In the genomic region with DNA sequence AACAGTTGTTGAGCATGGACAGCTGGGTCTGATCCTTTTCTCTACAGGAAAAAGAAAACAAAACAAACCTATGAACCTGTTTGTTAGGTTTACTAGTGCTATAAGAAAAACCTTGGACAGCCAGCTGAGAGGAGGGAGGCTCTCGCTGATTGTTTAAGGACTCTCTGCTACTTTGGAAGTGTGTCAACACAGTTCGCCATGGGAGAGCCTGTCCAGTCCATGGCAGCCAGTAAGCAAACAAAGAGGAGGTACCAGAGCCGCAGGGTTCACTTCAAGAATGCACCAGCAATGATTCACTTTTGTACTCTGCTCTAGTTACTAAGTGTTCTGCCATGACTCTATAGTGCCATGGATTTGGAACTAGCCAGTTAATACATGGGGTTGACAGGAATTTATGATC, we compare ENCODE assay signal across 20 mouse cellular contexts. TPM values are rescaled to one million over a fixed set of nuclear protein-coding genes. Genes with fewer than 3 reads are reported as not detected.
DNase-seq lines count a peak whose midpoint lies in the region; ATAC-seq and TF ChIP-seq lines count a peak whose summit lies in the region.
"Had no signal": no experiment of that assay in that cellular context is flagged by ENCODE, and none has a peak within 500 bp of the region (broad histone marks: within the 10 kb centered on the region; RNA-seq: fewer than 3 reads in every experiment).

No protein-coding gene starts in this region.

- 0 out of 2 replicates have a peak, but pooled peaks cover 11% of the 10 kb centered on the region for H3K36me3 ChIP-seq in intestine, embryonic 16.5 days (ENCODE audit: control insufficient read depth, insufficient read depth, low read length)
- peaks cover 52% of the 10 kb centered on the region for H3K36me3 ChIP-seq in intestine, postnatal 0 days (ENCODE audit: control insufficient read depth, insufficient read depth)
- peaks cover 82% of the 10 kb centered on the region for H3K36me3 ChIP-seq in liver, embryonic 13.5 days

- no peak overlapping the region for H3K4me3 ChIP-seq in intestine, embryonic 16.5 days (ENCODE audit: low read length)
- H3K4me3 ChIP-seq in intestine, postnatal 0 days (ENCODE audit: low read depth, low read length), result no peak overlapping the region
- H3K4me3 ChIP-seq in liver, embryonic 13.5 days (replicated peaks), result no peak overlapping the region
- H3K4me3 ChIP-seq: embryonic facial prominence, embryonic 15.5 days; heart, embryonic 12.5 days; hindbrain, embryonic 12.5 days; layer of hippocampus, adult 2 months; limb, embryonic 15.5 days had no signal

- peak; percentile 38 for DNase-seq in NIH3T3 (ENCODE audit: low read depth)
- DNase-seq in liver, embryonic 13.5 days, result no peak
- DNase-seq in lung, postnatal 14 days, result peak; percentile 6
- DNase-seq in layer of hippocampus, adult 11-12 months (ENCODE audit: low spot score), result no peak
- DNase-seq in thymus, postnatal 25 days, result no peak
- no peak for DNase-seq in thymus, postnatal 10 days (ENCODE audit: low spot score in 2 of 2)
- DNase-seq: cerebellum, adult 18-20 months; cerebellum, postnatal 36 days; heart, postnatal 14 days; layer of hippocampus, postnatal 36 days had no signal

- no peak overlapping the region for H3K9ac ChIP-seq in intestine, embryonic 16.5 days (ENCODE audit: low read depth, low read length)
- no peak overlapping the region for H3K9ac ChIP-seq in intestine, postnatal 0 days (ENCODE audit: low read depth, low read length)
- H3K9ac ChIP-seq in liver, embryonic 13.5 days, result no peak overlapping the region
- H3K9ac ChIP-seq: embryonic facial prominence, embryonic 15.5 days; heart, embryonic 12.5 days; hindbrain, embryonic 12.5 days; limb, embryonic 15.5 days had no signal

- no peak overlapping the region for H3K4me2 ChIP-seq in intestine, embryonic 16.5 days (ENCODE audit: low read depth, low read length)
- H3K4me2 ChIP-seq in intestine, postnatal 0 days (replicated peaks; ENCODE audit: low read depth), result no peak overlapping the region
- no peak overlapping the region for H3K4me2 ChIP-seq in liver, embryonic 13.5 days
- H3K4me2 ChIP-seq: embryonic facial prominence, embryonic 15.5 days; heart, embryonic 12.5 days; hindbrain, embryonic 12.5 days; limb, embryonic 15.5 days had no signal

- ATAC-seq in intestine, embryonic 16.5 days, result peak; percentile 33; the same call in 1 of the 2 replicates
- no peak for ATAC-seq in intestine, postnatal 0 days
- ATAC-seq in liver, embryonic 13.5 days (ENCODE audit: low read depth), result peak; percentile 73
- ATAC-seq: CD4-positive, CD25-positive, alpha-beta regulatory T cell, adult 4 months; forebrain, embryonic 16.5 days; midbrain, embryonic 16.5 days had no signal

- H3K9me3 ChIP-seq in intestine, embryonic 16.5 days (ENCODE audit: control insufficient read depth, low read length), result no peaks in the 10 kb centered on the region
- no peaks in the 10 kb centered on the region for H3K9me3 ChIP-seq in intestine, postnatal 0 days (ENCODE audit: control insufficient read depth)
- no peaks in the 10 kb centered on the region for H3K9me3 ChIP-seq in liver, embryonic 13.5 days (replicated peaks)
- H3K9me3 ChIP-seq: embryonic facial prominence, embryonic 15.5 days; heart, embryonic 12.5 days; hindbrain, embryonic 12.5 days; limb, embryonic 15.5 days had no signal

- H3K27me3 ChIP-seq in intestine, embryonic 16.5 days (replicated peaks; ENCODE audit: control insufficient read depth, insufficient read depth, low read length), result no peaks in the 10 kb centered on the region
- no peaks in the 10 kb centered on the region for H3K27me3 ChIP-seq in intestine, postnatal 0 days (replicated peaks; ENCODE audit: control insufficient read depth, insufficient read depth, low read length)
- H3K27me3 ChIP-seq in liver, embryonic 13.5 days, result no peaks in the 10 kb centered on the region
- H3K27me3 ChIP-seq: embryonic facial prominence, embryonic 15.5 days; heart, embryonic 12.5 days; hindbrain, embryonic 12.5 days; limb, embryonic 15.5 days had no signal

- no peak overlapping the region for H3K27ac ChIP-seq in intestine, embryonic 16.5 days (ENCODE audit: low read length)
- H3K27ac ChIP-seq in intestine, postnatal 0 days (ENCODE audit: low read depth, low read length), result no peak overlapping the region
- H3K27ac ChIP-seq in liver, embryonic 13.5 days, result no peak overlapping the region
- H3K27ac ChIP-seq: embryonic facial prominence, embryonic 15.5 days; hindbrain, embryonic 12.5 days; layer of hippocampus, adult 2 months; limb, embryonic 15.5 days had no signal

- H3K4me1 ChIP-seq in intestine, embryonic 16.5 days (ENCODE audit: control insufficient read depth, insufficient read depth, low read length), result no peaks in the 10 kb centered on the region
- no peaks in the 10 kb centered on the region for H3K4me1 ChIP-seq in intestine, postnatal 0 days (replicated peaks; ENCODE audit: control insufficient read depth, insufficient read depth, low read length)
- 0 out of 2 replicates have a peak, but pooled peaks cover 2% of the 10 kb centered on the region for H3K4me1 ChIP-seq in liver, embryonic 13.5 days (replicated peaks)
- H3K4me1 ChIP-seq: embryonic facial prominence, embryonic 15.5 days; hindbrain, embryonic 12.5 days; limb, embryonic 15.5 days had no signal

- 66% methylated on average over 3 of the region's 3 CpGs for WGBS in intestine, embryonic 16.5 days
- WGBS in intestine, postnatal 0 days, result 49% methylated on average over 3 of the region's 3 CpGs
- 84% methylated on average over 3 of the region's 3 CpGs for WGBS in liver, embryonic 13.5 days (ENCODE audit: insufficient replicate concordance)

- TF ChIP-seq CTCF in intestine, postnatal 0 days (IDR thresholded peaks at IDR 0.05; ENCODE audit: low read depth), result no peak

RNA-seq across cellular contexts. Expression of gene Herc2, which starts 39.1 kb away (rescaled TPM):
- 15.5 and 16.7 TPM in 2 replicates for polyA plus RNA-seq in intestine, embryonic 16.5 days (2015; fragmentation: Nextera tagmentation; extraction: Ambion mirVana)
- 12.3 and 14.5 TPM in 2 replicates for polyA plus RNA-seq in intestine, postnatal 0 days (2015; fragmentation: Nextera tagmentation; extraction: Ambion mirVana)
- 15.6 and 15.7 TPM in 2 replicates for polyA plus RNA-seq in liver, embryonic 13.5 days (2015; fragmentation: Nextera tagmentation; extraction: Ambion mirVana)

Comparison
In these comparisons a context has a peak if more than half of its experiments do, and no peak if none do; other contexts are left out.
1. DNase-seq: peak in NIH3T3 (single experiment) and lung, postnatal 14 days (single experiment); none in liver, embryonic 13.5 days (single experiment), layer of hippocampus, adult 11-12 months (single experiment), thymus, postnatal 25 days (single experiment) and thymus, postnatal 10 days (0 of 2).